Mouse (Mus musculus): Measurements from ENCODE around the gene Thsd1.

DNA sequence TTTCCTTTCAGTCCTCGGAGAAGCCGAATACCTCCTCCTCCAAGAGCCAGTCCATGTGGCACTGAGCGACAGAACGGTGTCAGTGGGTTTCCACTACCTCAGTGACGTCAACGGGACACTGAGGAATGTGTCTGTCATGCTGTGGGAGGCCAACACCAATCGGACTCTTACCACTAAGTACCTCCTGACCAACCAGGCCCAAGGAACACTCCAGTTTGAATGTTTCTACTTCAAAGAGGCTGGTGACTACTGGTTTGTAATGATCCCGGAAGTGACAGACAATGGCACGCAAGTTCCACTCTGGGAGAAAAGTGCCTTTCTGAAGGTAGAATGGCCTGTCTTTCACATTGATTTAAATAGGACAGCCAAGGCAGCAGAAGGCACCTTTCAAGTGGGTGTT, 15.9 kb downstream of the Thsd1 start:
- TF ChIP-seq TCF12 (IDR thresholded peaks at IDR 0.05; ENCODE audit: insufficient read depth, poor library complexity, severe bottlenecking): no peak
- no peak for TF ChIP-seq POLR2A (IDR thresholded peaks at IDR 0.05; ENCODE audit: insufficient read length, low read depth)
- TF ChIP-seq MAX (IDR thresholded peaks at IDR 0.05; ENCODE audit: low read depth): no peak
- no peak for TF ChIP-seq MYOD1 (IDR thresholded peaks at IDR 0.05; ENCODE audit: control insufficient read depth in 1 of 3, insufficient read length in 2 of 3, low read depth in 2 of 3)
- TF ChIP-seq CEBPB (IDR thresholded peaks at IDR 0.05; ENCODE audit: insufficient read depth, poor library complexity, severe bottlenecking): no peak
- no peak for TF ChIP-seq SRF (IDR thresholded peaks at IDR 0.05; ENCODE audit: control insufficient read depth, insufficient read length, low read depth)
- TF ChIP-seq USF1 (IDR thresholded peaks at IDR 0.05; ENCODE audit: low read depth): no peak
- TF ChIP-seq POLR2AphosphoS2 (IDR thresholded peaks at IDR 0.05; ENCODE audit: insufficient read length, low read depth): no peak
- TF ChIP-seq REST (IDR thresholded peaks at IDR 0.05; ENCODE audit: insufficient read depth, insufficient read length): no peak
